Comparison of ENCODE assay signal across 8 mouse cellular contexts in genomic region chr1:155099280-155099848, GRCm38 (mm10). TPM values are rescaled to one million over a fixed set of nuclear protein-coding genes. Genes with fewer than 3 reads are reported as not detected.
DNase-seq lines count a peak whose midpoint lies in the region; ATAC-seq lines count a peak whose summit lies in the region.

Gene Ier5 (minus strand): TSS chr1:155099636.

- peak within 1 kb of the TSS; percentile 100 for H3K9ac ChIP-seq in hindbrain, embryonic 13.5 days

- peak within 1 kb of the TSS; percentile 90 for H3K27ac ChIP-seq in hindbrain, embryonic 13.5 days

- H3K27me3 ChIP-seq in hindbrain, embryonic 13.5 days = no peaks in the 10 kb centered on the region

- H3K4me2 ChIP-seq in hindbrain, embryonic 13.5 days = peak within 1 kb of the TSS; percentile 85

- peak; percentile 98 for DNase-seq in Muller cell, postnatal 12 days (ENCODE audit: inconsistent ontology term)
- peak; percentile 97 for DNase-seq in cerebellum, adult 9-11 months
- peak; percentile 95 to 96 for DNase-seq in frontal cortex, postnatal 10 days (ENCODE audit: low spot score in 2 of 2)
- peak; percentile 93 to 97 for DNase-seq in layer of hippocampus, postnatal 25 days (ENCODE audit: extremely low spot score in 1 of 2, low spot score in 1 of 2)
- peak; percentile 97 for DNase-seq in lung, postnatal 25 days (ENCODE audit: low spot score)
- peak; percentile 99 for DNase-seq in retina, embryonic 14.5 days (ENCODE audit: low spot score)
- DNase-seq in thymus, postnatal 4 days = peak; percentile 95

- H3K4me3 ChIP-seq in hindbrain, embryonic 13.5 days = peak within 1 kb of the TSS; percentile 99

- under 1% methylated on average over 39 of the region's 40 CpGs for WGBS in hindbrain, embryonic 13.5 days

- peaks cover 25% of the 10 kb centered on the region for H3K4me1 ChIP-seq in hindbrain, embryonic 13.5 days (replicated peaks)

- ATAC-seq in hindbrain, embryonic 13.5 days (ENCODE audit: low FRiP score) = peak; percentile 98

- no peaks in the 10 kb centered on the region for H3K36me3 ChIP-seq in hindbrain, embryonic 13.5 days

- no peaks in the 10 kb centered on the region for H3K9me3 ChIP-seq in hindbrain, embryonic 13.5 days

RNA-seq across cellular contexts. Expression of gene Ier5, which starts in this region (rescaled TPM):
- polyA plus RNA-seq in hindbrain, embryonic 13.5 days (2015; fragmentation: Nextera tagmentation; extraction: Ambion mirVana) = 5.5 and 8.8 TPM in 2 replicates
- total RNA-seq in layer of hippocampus, postnatal 25 days (2021) = 10 to 100 TPM; 28.2 to 28.6 TPM

Comparison
In these comparisons a context has a peak if more than half of its experiments do, and no peak if none do; other contexts are left out.
1. Peak in every context shown above with its lines: DNase-seq, ATAC-seq, H3K4me3 ChIP-seq and H3K27ac ChIP-seq.